Comparison of ENCODE assay signal across 14 mouse cellular contexts in genomic region chr17:7931096-7931990, GRCm38 (mm10). TPM values are rescaled to one million over a fixed set of nuclear protein-coding genes. Genes with fewer than 3 reads are reported as not detected.
DNase-seq lines count a peak whose midpoint lies in the region; ATAC-seq lines count a peak whose summit lies in the region.
"Had no signal": no experiment of that assay in that cellular context is flagged by ENCODE, and none has a peak within 500 bp of the region (broad histone marks: within the 10 kb centered on the region; RNA-seq: fewer than 3 reads in every experiment).

No protein-coding gene starts in this region.

- peaks cover 8% of the 10 kb centered on the region; the same call in 1 of the 2 replicates for H3K4me1 ChIP-seq in midbrain, embryonic 14.5 days (ENCODE audit: control insufficient read depth, insufficient read depth, low read length)
- H3K4me1 ChIP-seq in midbrain, embryonic 15.5 days, result peaks cover 7% of the 10 kb centered on the region; the same call in 1 of the 2 replicates
- H3K4me1 ChIP-seq in hindbrain, embryonic 11.5 days (replicated peaks; ENCODE audit: control insufficient read depth, insufficient read depth, low read length), result 0 out of 2 replicates have a peak, but pooled peaks cover 3% of the 10 kb centered on the region

- WGBS in midbrain, embryonic 14.5 days, result 73% methylated on average over 13 of the region's 13 CpGs
- WGBS in midbrain, embryonic 15.5 days, result 69% methylated on average over 13 of the region's 13 CpGs
- WGBS in hindbrain, embryonic 11.5 days, result 74% methylated on average over 13 of the region's 13 CpGs

- H3K27me3 ChIP-seq in midbrain, embryonic 14.5 days (ENCODE audit: control insufficient read depth, insufficient read depth, low read length), result no peaks in the 10 kb centered on the region
- no peaks in the 10 kb centered on the region for H3K27me3 ChIP-seq in midbrain, embryonic 15.5 days (replicated peaks)
- H3K27me3 ChIP-seq in hindbrain, embryonic 11.5 days (ENCODE audit: control insufficient read depth, insufficient read depth, low read length), result no peaks in the 10 kb centered on the region
- H3K27me3 ChIP-seq: liver, embryonic 13.5 days had no signal

- peak; percentile 28 for DNase-seq in embryo, embryonic 11 days
- no peak for DNase-seq in embryo, embryonic 10 days (ENCODE audit: low spot score)
- DNase-seq in midbrain, embryonic 14.5 days, result peak; percentile 51
- DNase-seq in hindbrain, embryonic 11.5 days (ENCODE audit: low spot score), result peak; percentile 26
- DNase-seq in naive thymus-derived CD4-positive, alpha-beta T cell, adult 2 months (ENCODE audit: low read depth), result peak; percentile 65
- DNase-seq in kidney, adult 11 months, result no peak
- DNase-seq in right cerebral cortex, postnatal 4 days, result no peak
- DNase-seq: adrenal gland, postnatal 10 days; B cell, adult 2 months; cerebellum, adult 9-11 months; gastrocnemius, postnatal 14 days; liver, embryonic 13.5 days had no signal

- H3K27ac ChIP-seq in midbrain, embryonic 14.5 days (replicated peaks; ENCODE audit: low read depth, low read length), result 0 out of 2 replicates have a peak overlapping the region, but pooled peaks have one; percentile 32
- no peak overlapping the region for H3K27ac ChIP-seq in midbrain, embryonic 15.5 days
- H3K27ac ChIP-seq in hindbrain, embryonic 11.5 days (ENCODE audit: low read depth, low read length), result peak overlapping the region; percentile 24; the same call in 1 of the 2 replicates
- H3K27ac ChIP-seq: left cerebral cortex, adult 2 months; liver, embryonic 13.5 days had no signal

- H3K36me3 ChIP-seq in midbrain, embryonic 14.5 days (ENCODE audit: control insufficient read depth, insufficient read depth, low read length), result no peaks in the 10 kb centered on the region
- no peaks in the 10 kb centered on the region for H3K36me3 ChIP-seq in midbrain, embryonic 15.5 days (replicated peaks)
- H3K36me3 ChIP-seq in hindbrain, embryonic 11.5 days (ENCODE audit: control insufficient read depth, insufficient read depth, low read length), result no peaks in the 10 kb centered on the region
- H3K36me3 ChIP-seq: liver, embryonic 13.5 days had no signal

- H3K9ac ChIP-seq in midbrain, embryonic 14.5 days (replicated peaks; ENCODE audit: low read length), result no peak overlapping the region
- no peak overlapping the region for H3K9ac ChIP-seq in midbrain, embryonic 15.5 days
- no peak overlapping the region for H3K9ac ChIP-seq in hindbrain, embryonic 11.5 days (ENCODE audit: low read depth, low read length)
- H3K9ac ChIP-seq: liver, embryonic 13.5 days had no signal

- no peak for ATAC-seq in midbrain, embryonic 14.5 days (ENCODE audit: low FRiP score, low TSS enrichment)
- ATAC-seq in midbrain, embryonic 15.5 days (replicated peaks), result no peak
- ATAC-seq in hindbrain, embryonic 11.5 days (ENCODE audit: low FRiP score), result no peak

- no peak overlapping the region for H3K4me3 ChIP-seq in midbrain, embryonic 14.5 days (replicated peaks; ENCODE audit: low read depth, low read length)
- no peak overlapping the region for H3K4me3 ChIP-seq in midbrain, embryonic 15.5 days
- no peak overlapping the region for H3K4me3 ChIP-seq in hindbrain, embryonic 11.5 days (ENCODE audit: low read depth, low read length)
- H3K4me3 ChIP-seq: left cerebral cortex, adult 2 months; liver, embryonic 13.5 days had no signal

- H3K9me3 ChIP-seq in midbrain, embryonic 14.5 days (ENCODE audit: control insufficient read depth, low read length), result no peaks in the 10 kb centered on the region
- no peaks in the 10 kb centered on the region for H3K9me3 ChIP-seq in midbrain, embryonic 15.5 days
- no peaks in the 10 kb centered on the region for H3K9me3 ChIP-seq in hindbrain, embryonic 11.5 days (ENCODE audit: control insufficient read depth, low read length)
- H3K9me3 ChIP-seq: liver, embryonic 13.5 days had no signal

- no peak overlapping the region for H3K4me2 ChIP-seq in midbrain, embryonic 14.5 days (ENCODE audit: low read length)
- H3K4me2 ChIP-seq in midbrain, embryonic 15.5 days, result no peak overlapping the region
- no peak overlapping the region for H3K4me2 ChIP-seq in hindbrain, embryonic 11.5 days (replicated peaks; ENCODE audit: low read depth, low read length)
- H3K4me2 ChIP-seq: liver, embryonic 13.5 days had no signal

RNA-seq across cellular contexts. Expression of gene Tagap, which starts 5.5 kb away (rescaled TPM):
- polyA plus RNA-seq in midbrain, embryonic 14.5 days (2014; fragmentation: Nextera tagmentation; extraction: Ambion mirVana), result 0.39 and 0.58 TPM in 2 replicates
- 0.51 and 0.89 TPM in 2 replicates for polyA plus RNA-seq in midbrain, embryonic 15.5 days (2015; fragmentation: Nextera tagmentation; extraction: Ambion mirVana)
- 0.51 and 0.52 TPM in 2 replicates for polyA plus RNA-seq in hindbrain, embryonic 11.5 days (2014; fragmentation: Nextera tagmentation; extraction: Ambion mirVana)

RNA-seq across cellular contexts. Expression of gene Rsph3a, which starts 14.1 kb away (rescaled TPM):
- polyA plus RNA-seq in midbrain, embryonic 14.5 days (2014; fragmentation: Nextera tagmentation; extraction: Ambion mirVana), result 83.9 and 84.0 TPM in 2 replicates
- 79.0 and 79.4 TPM in 2 replicates for polyA plus RNA-seq in midbrain, embryonic 15.5 days (2015; fragmentation: Nextera tagmentation; extraction: Ambion mirVana)
- 63.4 and 67.6 TPM in 2 replicates for polyA plus RNA-seq in hindbrain, embryonic 11.5 days (2014; fragmentation: Nextera tagmentation; extraction: Ambion mirVana)

Comparison
In these comparisons a context has a peak if more than half of its experiments do, and no peak if none do; other contexts are left out.
1. DNase-seq: peak in embryo, embryonic 11 days (single experiment), midbrain, embryonic 14.5 days (single experiment), hindbrain, embryonic 11.5 days (single experiment) and naive thymus-derived CD4-positive, alpha-beta T cell, adult 2 months (single experiment); none in embryo, embryonic 10 days (single experiment), kidney, adult 11 months (single experiment) and right cerebral cortex, postnatal 4 days (single experiment).